Mouse (Mus musculus): ENCODE measurements around the gene Rrp1b. TPM values are rescaled to one million over a fixed set of nuclear protein-coding genes. Genes with fewer than 3 reads are reported as not detected.
A peak's percentile ranks its signal among the peaks of the same experiment; 100 is the strongest.
"Not testable (repeated sequence)": the region's sequence is repeated elsewhere in the genome, so short reads cannot be mapped to it uniquely, and the experiment has no call there.

The Rrp1b gene
- polyA plus RNA-seq, 1 experiment from 2014 or later: 73.2 TPM

DNA sequence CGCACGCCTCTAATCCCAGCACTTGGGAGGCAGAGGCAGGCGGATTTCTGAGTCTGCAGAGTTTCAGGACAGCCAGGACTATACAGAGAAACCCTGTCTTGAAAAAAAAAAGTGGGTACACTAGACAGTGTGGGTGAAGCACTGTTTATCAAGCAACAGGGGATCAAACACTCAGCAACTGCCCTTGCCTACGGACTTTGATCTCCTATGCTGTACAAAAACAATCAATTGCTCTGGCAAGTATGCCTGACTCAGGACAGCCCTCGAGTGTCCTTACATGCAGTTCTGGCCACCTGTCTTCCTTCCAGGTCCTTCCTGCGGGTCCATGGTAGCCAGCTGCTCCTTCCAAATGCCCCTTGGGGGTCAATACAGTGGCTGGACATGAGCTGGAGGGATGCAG is 63.0 kb downstream of the Rrp1b start:
- ATAC-seq (replicated peaks; ENCODE audit: low FRiP score, low TSS enrichment, low read depth); H3K9me3 ChIP-seq (ENCODE audit: control insufficient read depth, low read length); H3K4me3 ChIP-seq (ENCODE audit: low read depth, low read length); H3K27ac ChIP-seq (ENCODE audit: low read depth); H3K4me1 ChIP-seq (replicated peaks; ENCODE audit: control insufficient read depth, insufficient read depth, low read length); H3K4me2 ChIP-seq (ENCODE audit: low read length); H3K36me3 ChIP-seq (ENCODE audit: control insufficient read depth, insufficient read depth, low read length); DNase-seq (ENCODE audit: low spot score); H3K9ac ChIP-seq (ENCODE audit: low read length): not testable (repeated sequence)
- 85% methylated on average over 5 of the region's 6 CpGs for WGBS
- H3K27me3 ChIP-seq (replicated peaks; ENCODE audit: control insufficient read depth, insufficient read depth, low read length): peaks cover 14% of the 10 kb centered on the region

DNA sequence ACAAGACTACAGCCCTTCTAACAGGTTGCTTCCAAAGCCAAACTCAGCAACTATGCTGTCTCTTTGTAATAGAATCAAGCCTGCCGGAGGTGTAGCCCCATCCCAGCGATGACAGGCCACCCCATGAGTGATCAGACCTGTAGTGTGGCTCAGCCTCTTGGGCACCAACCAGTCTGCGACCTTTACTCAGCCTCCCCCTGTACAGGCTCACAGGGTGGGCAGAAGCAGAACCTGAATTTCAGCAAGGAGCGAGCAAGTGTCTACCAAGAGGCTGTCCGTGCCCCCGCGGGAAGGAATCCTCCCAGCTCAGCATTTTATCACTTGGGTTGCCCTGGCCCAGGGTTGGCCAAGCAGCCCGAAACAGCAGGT is 63.7 kb downstream of the Rrp1b start:
- Histone ChIP-seq H3K27me3 (replicated peaks; ENCODE audit: control insufficient read depth, insufficient read depth, low read length) (peaks cover 14% of the 10 kb centered on the region), H3K36me3 (ENCODE audit: control insufficient read depth, insufficient read depth, low read length) (no peaks in the 10 kb centered on the region), H3K4me3 (ENCODE audit: low read depth, low read length) (peak overlapping the region; percentile 44), H3K4me2 (ENCODE audit: low read length) (peak overlapping the region; percentile 93), H3K27ac (ENCODE audit: low read depth) (no peak overlapping the region), H3K4me1 (replicated peaks; ENCODE audit: control insufficient read depth, insufficient read depth, low read length) (0 out of 2 replicates have a peak, but pooled peaks cover 4% of the 10 kb centered on the region), H3K9ac (ENCODE audit: low read length) (no peak overlapping the region), H3K9me3 (ENCODE audit: control insufficient read depth, low read length) (no peaks in the 10 kb centered on the region)
- WGBS: 27% methylated on average over 8 of the region's 8 CpGs
- DNase-seq (ENCODE audit: low spot score) (peak; percentile 58), ATAC-seq (replicated peaks; ENCODE audit: low FRiP score, low TSS enrichment, low read depth) (no peak)

DNA sequence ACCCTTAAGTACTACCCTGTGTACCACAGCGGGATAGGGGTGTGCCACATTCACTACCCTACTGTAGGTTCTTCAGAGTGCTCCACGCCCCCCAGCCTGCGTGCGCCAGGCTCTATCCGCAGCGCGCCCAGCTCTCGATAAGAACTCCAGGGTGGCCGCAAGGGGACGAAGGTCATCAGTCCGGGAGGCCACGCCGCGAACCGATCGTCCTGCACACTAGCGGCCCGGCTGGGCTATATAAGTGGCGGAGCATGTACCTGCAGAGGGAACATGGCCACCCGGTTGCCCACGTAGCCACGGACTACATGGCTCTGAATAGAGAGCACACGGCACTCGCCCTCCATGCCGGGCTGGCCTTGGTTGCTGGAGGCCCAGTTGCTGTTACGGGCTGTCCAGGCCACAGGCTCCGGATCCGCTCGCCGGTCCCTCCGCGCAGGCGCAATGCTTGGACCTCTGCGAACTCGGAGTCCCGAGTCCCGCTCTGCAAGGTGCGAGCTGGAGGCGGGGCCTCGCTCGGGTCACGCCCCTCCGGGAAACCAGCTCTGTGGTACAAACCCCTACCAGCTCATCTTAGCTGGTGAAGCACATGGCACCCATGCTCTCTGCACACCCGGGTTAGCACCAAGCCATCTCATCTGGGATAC is 64.2 kb downstream of the Rrp1b start:
- Histone ChIP-seq H3K9me3 (ENCODE audit: control insufficient read depth, low read length) (no peaks in the 10 kb centered on the region), H3K36me3 (ENCODE audit: control insufficient read depth, insufficient read depth, low read length) (no peaks in the 10 kb centered on the region), H3K9ac (ENCODE audit: low read length) (peak overlapping the region; percentile 48), H3K27ac (ENCODE audit: low read depth) (no peak overlapping the region), H3K4me2 (ENCODE audit: low read length) (peak overlapping the region; percentile 93), H3K4me3 (ENCODE audit: low read depth, low read length) (peak overlapping the region; percentile 44), H3K27me3 (replicated peaks; ENCODE audit: control insufficient read depth, insufficient read depth, low read length) (peaks cover 14% of the 10 kb centered on the region), H3K4me1 (replicated peaks; ENCODE audit: control insufficient read depth, insufficient read depth, low read length) (0 out of 2 replicates have a peak, but pooled peaks cover 4% of the 10 kb centered on the region)
- DNase-seq (ENCODE audit: low spot score) (peak; percentile 80), ATAC-seq (replicated peaks; ENCODE audit: low FRiP score, low TSS enrichment, low read depth) (peak; percentile 92)
- 2% methylated on average over 44 of the region's 44 CpGs for WGBS

DNA sequence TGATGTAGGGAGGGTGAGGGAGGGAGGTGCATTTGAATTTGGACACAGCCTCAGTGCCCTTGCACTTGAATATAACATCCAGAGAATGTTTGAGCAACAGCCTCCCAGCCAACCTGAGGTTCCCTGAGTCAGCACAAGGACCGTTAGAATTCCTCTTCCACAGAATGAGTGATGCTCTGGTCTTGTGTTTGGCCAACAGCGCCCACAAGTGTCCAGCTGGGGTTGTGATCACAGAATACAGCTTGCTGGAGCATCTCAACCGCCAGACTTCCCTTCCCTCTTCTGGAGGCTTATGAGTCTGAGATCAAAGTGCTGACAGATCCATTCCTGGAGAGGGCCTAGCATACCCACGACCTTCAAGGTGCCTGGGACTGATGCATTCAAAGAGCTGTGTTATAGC is 67.2 kb downstream of the Rrp1b start:
- DNase-seq (ENCODE audit: low spot score) (no peak), ATAC-seq (replicated peaks; ENCODE audit: low FRiP score, low TSS enrichment, low read depth) (no peak)
- WGBS: 14% methylated on average over 4 of the region's 4 CpGs
- 0 out of 2 replicates have a peak, but pooled peaks cover 4% of the 10 kb centered on the region for H3K4me1 ChIP-seq (replicated peaks; ENCODE audit: control insufficient read depth, insufficient read depth, low read length)
- H3K27me3 ChIP-seq (replicated peaks; ENCODE audit: control insufficient read depth, insufficient read depth, low read length): peaks cover 14% of the 10 kb centered on the region
- H3K27ac ChIP-seq (ENCODE audit: low read depth): no peak overlapping the region
- no peak overlapping the region for H3K4me3 ChIP-seq (ENCODE audit: low read depth, low read length)
- no peak overlapping the region for H3K4me2 ChIP-seq (ENCODE audit: low read length)
- H3K9me3 ChIP-seq (ENCODE audit: control insufficient read depth, low read length): no peaks in the 10 kb centered on the region
- no peaks in the 10 kb centered on the region for H3K36me3 ChIP-seq (ENCODE audit: control insufficient read depth, insufficient read depth, low read length)
- no peak overlapping the region for H3K9ac ChIP-seq (ENCODE audit: low read length)

DNA sequence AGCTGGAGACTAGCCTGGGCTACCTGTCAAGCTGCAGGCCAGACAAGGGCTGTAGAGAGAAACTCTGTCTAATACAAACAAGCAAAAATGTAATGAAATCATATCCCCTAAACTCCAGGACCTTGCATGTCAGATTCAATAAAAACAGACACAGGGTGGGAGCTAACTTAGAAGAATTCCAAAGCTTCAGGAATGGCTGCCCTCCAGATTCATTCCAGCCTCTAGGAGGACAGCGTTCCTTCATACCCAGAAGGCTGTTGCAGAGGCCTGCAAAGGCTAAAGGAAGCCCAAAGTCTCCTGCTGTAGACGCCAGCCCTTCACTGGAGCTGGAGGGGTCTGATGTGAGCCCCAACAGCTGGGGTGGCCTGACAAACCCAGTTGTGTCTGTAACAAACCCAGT is 70.5 kb downstream of the Rrp1b start:
- H3K4me3 ChIP-seq (ENCODE audit: low read depth, low read length): no peak overlapping the region
- ATAC-seq (replicated peaks; ENCODE audit: low FRiP score, low TSS enrichment, low read depth) (no peak), DNase-seq (ENCODE audit: low spot score) (no peak)
- WGBS: 47% methylated on average over 2 of the region's 2 CpGs
- no peaks in the 10 kb centered on the region for H3K4me1 ChIP-seq (replicated peaks; ENCODE audit: control insufficient read depth, insufficient read depth, low read length)
- H3K36me3 ChIP-seq (ENCODE audit: control insufficient read depth, insufficient read depth, low read length): no peaks in the 10 kb centered on the region
- H3K27ac ChIP-seq (ENCODE audit: low read depth): no peak overlapping the region
- no peaks in the 10 kb centered on the region for H3K9me3 ChIP-seq (ENCODE audit: control insufficient read depth, low read length)
- H3K9ac ChIP-seq (ENCODE audit: low read length): no peak overlapping the region
- no peak overlapping the region for H3K4me2 ChIP-seq (ENCODE audit: low read length)
- H3K27me3 ChIP-seq (replicated peaks; ENCODE audit: control insufficient read depth, insufficient read depth, low read length): peaks cover 2% of the 10 kb centered on the region; the same call in 1 of the 2 replicates

DNA sequence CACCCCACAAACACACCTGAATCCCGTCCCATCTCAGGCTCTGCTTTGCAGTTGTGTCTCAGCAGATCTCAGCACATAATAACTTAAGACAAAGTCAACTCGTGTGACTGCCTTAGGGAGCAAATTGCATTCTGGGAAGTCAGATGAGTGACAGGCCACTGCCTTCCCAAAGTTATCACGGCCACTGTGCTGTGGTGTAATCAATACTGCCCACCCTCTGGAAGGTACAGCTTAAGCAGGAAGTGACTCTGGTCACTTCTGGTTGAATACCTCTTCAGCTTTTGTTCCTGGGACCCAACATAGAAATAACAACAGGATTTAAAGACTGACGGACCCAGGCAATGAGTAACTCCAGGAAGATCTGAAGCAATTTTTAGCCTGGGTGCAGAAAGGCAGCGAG is 72.0 kb downstream of the Rrp1b start:
- Histone ChIP-seq H3K9ac (ENCODE audit: low read length) (no peak overlapping the region), H3K9me3 (ENCODE audit: control insufficient read depth, low read length) (no peaks in the 10 kb centered on the region), H3K36me3 (ENCODE audit: control insufficient read depth, insufficient read depth, low read length) (no peaks in the 10 kb centered on the region), H3K4me3 (ENCODE audit: low read depth, low read length) (no peak overlapping the region), H3K4me1 (replicated peaks; ENCODE audit: control insufficient read depth, insufficient read depth, low read length) (no peaks in the 10 kb centered on the region), H3K27ac (ENCODE audit: low read depth) (no peak overlapping the region), H3K4me2 (ENCODE audit: low read length) (no peak overlapping the region), H3K27me3 (replicated peaks; ENCODE audit: control insufficient read depth, insufficient read depth, low read length) (no peaks in the 10 kb centered on the region)
- no peak for ATAC-seq (replicated peaks; ENCODE audit: low FRiP score, low TSS enrichment, low read depth)
- 65% methylated on average over 5 of the region's 5 CpGs for WGBS
- DNase-seq (ENCODE audit: low spot score): no peak

DNA sequence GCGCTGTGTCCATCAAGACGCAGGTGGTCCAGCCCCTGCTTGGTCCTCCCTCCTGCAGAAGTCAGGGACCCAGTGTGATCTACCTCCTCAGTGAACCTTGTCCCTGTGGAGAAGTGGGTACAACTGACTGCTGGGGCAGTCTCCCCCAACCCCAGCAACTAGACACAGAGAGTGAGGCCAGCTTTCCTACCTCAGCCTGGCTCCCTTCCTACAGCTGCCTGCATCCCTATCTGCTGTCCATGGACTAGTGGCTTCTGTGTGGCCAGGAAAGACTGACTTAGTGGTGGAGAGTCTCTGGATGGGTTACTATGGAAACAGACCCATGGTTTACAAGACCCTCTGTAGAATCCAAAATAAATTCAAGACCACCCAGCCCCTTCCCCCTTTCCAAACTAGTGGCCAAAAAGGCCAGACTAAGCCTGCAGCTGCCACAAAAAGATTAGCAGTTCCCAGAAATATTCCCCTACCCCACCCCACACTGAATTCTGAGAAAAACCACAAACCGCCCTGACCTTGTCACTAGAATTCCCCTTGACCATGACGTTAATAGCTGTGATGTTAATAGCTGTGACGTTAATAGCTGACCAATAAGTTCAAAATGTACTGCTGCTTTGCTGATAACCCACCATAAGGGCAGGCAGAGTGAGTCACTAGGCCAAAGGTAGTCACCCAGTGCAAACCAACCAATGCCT is 72.6 kb downstream of the Rrp1b start:
- not testable (repeated sequence) for H3K4me3 ChIP-seq (ENCODE audit: low read depth, low read length); H3K27ac ChIP-seq (ENCODE audit: low read depth); H3K36me3 ChIP-seq (ENCODE audit: control insufficient read depth, insufficient read depth, low read length); H3K4me1 ChIP-seq (replicated peaks; ENCODE audit: control insufficient read depth, insufficient read depth, low read length); ATAC-seq (replicated peaks; ENCODE audit: low FRiP score, low TSS enrichment, low read depth); H3K9me3 ChIP-seq (ENCODE audit: control insufficient read depth, low read length); DNase-seq (ENCODE audit: low spot score); H3K9ac ChIP-seq (ENCODE audit: low read length); H3K4me2 ChIP-seq (ENCODE audit: low read length); H3K27me3 ChIP-seq (replicated peaks; ENCODE audit: control insufficient read depth, insufficient read depth, low read length)
- WGBS: 62% methylated on average over 5 of the region's 5 CpGs

DNA sequence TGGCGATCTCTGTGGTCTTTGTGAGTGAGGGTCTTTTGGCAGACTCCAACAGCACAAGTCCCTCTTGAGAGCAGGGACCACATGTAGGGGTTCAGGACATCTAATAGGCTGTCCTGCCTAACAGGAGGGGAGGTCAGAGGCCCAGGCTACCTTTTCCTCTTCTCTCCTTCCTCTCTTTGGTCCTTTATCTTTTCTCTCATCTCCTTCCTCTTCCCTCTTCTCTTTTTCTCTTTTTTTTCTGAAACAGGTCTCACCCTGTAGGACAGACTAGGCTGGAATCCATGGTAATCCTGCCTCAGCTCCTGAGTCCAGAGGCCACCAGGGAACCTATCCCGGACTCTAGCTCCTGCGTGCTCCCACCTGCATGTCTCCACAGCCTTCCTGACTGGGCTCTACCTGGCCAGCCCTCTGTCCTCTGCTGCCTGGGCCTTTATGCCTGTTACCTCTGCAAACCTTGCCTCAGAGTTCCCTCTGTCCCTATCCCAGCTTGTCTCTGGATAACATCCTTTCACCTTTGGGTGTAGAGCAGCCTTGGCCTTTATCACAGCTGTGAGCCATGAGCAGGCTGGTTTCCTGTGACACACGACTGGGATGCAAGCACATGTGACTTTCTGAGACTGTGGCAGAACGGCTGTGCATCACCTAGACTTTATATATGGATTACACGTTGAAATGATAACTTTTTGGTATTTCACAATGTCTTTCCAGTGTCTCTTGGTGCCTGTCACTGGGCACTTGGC is 73.5 kb downstream of the Rrp1b start:
- no peaks in the 10 kb centered on the region for H3K36me3 ChIP-seq (ENCODE audit: control insufficient read depth, insufficient read depth, low read length)
- no peaks in the 10 kb centered on the region for H3K27me3 ChIP-seq (replicated peaks; ENCODE audit: control insufficient read depth, insufficient read depth, low read length)
- H3K9ac ChIP-seq (ENCODE audit: low read length): no peak overlapping the region
- H3K4me2 ChIP-seq (ENCODE audit: low read length): no peak overlapping the region
- H3K4me1 ChIP-seq (replicated peaks; ENCODE audit: control insufficient read depth, insufficient read depth, low read length): peaks cover 5% of the 10 kb centered on the region; the same call in 1 of the 2 replicates
- no peaks in the 10 kb centered on the region for H3K9me3 ChIP-seq (ENCODE audit: control insufficient read depth, low read length)
- DNase-seq (ENCODE audit: low spot score): no peak
- WGBS: 68% methylated on average over 6 of the region's 6 CpGs
- H3K27ac ChIP-seq (ENCODE audit: low read depth): no peak overlapping the region
- no peak for ATAC-seq (replicated peaks; ENCODE audit: low FRiP score, low TSS enrichment, low read depth)
- no peak overlapping the region for H3K4me3 ChIP-seq (ENCODE audit: low read depth, low read length)

All from intestine, embryonic 14.5 days (tissue).